Mouse (Mus musculus) common myeloid progenitor, adult 5-6 weeks (primary cell): ENCODE results near the gene Xylt1. TPM values are rescaled to one million over a fixed set of nuclear protein-coding genes. Genes with fewer than 3 reads are reported as not detected.

Source experiments
- ATAC-seq: replicated peaks from 2 replicates; pipeline ENCODE4 v1.8.0; 2016; ENCODE audit warnings: low read depth, mild to moderate bottlenecking, moderate TSS enrichment, inconsistent platforms; ENCODE audit not compliant: poor library complexity, severe bottlenecking
- total RNA-seq: library from RNA; stranded (forward); fragments of 200-1000, 187-1606 nt; gene quantifications from 2 replicates; pipeline ENCODE4 v1.2.3, GENCODE M21; 2017

Gene Xylt1
- total RNA-seq, 1 experiment from 2014 or later: 12.9 TPM

- ATAC-seq: peak; percentile 43
Measured at GRCm38 (mm10) chr7:117587234-117587929, 206.6 kb downstream of the Xylt1 start.

- ATAC-seq: no peak
Measured at GRCm38 (mm10) chr7:117588426-117588825, 207.6 kb downstream of the Xylt1 start.

- no peak for ATAC-seq
Measured at GRCm38 (mm10) chr7:117589359-117589758, 208.6 kb downstream of the Xylt1 start.

DNA sequence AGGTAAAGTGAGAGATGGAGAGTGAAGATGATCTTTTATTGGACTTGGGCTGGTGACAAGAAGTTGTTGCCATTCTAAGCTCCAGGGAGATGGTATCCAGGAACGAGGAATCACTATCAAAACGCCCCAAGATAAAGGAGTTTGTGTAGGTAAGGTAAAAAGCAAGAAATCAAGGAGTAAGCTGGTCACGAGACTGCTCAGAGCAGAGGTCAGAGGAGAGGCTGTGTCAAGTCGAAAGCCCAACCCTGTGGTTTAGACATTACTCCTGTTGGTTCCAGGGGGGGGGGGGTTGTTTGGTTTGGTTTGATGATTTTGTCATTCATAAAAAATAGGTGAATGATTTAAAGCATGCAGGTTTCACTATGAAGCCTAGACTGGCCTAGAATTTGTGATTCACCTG is 209.0 kb downstream of the Xylt1 start:
- ATAC-seq: no peak

DNA sequence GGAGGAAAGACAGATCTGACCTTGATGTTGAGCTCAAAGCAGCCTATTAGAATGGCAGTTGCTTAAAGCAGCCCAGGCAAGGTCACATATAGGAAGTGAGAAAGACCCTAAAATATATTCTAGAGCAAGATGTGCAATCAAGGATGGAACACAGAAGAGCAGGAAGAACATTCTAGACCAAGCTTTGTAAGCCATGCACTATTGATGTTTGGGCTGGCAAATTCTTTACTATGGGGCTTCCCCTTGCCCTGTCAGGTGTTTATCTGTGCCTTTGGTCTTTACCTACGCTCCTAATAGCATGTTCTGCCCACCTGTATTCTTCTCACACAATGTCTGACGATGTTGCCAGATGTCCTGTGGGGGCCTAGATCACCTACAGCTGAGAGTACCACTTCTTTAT is 213.4 kb downstream of the Xylt1 start:
- ATAC-seq: no peak

- ATAC-seq: no peak
Measured at GRCm38 (mm10) chr7:117595029-117595695, 214.4 kb downstream of the Xylt1 start.

DNA sequence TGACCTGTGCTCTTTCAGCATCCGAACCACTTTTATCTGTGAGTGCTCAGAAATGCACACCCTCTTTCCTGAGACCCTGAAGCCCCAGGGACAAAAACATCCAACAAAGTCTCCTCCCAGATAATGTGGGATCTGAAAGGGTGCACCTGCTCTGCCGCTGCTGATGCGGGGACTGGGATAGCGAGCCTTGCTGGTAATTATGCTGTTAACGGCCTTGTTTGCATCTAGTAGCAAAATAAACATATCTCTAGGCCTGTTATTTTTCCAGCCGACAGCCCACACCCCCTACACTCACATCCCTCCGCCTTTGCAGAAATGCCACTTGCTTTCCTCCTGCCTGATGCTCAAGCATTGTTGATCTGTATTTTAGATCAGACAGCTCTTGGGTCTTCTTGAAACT is 219.7 kb downstream of the Xylt1 start:
- no peak for ATAC-seq

DNA sequence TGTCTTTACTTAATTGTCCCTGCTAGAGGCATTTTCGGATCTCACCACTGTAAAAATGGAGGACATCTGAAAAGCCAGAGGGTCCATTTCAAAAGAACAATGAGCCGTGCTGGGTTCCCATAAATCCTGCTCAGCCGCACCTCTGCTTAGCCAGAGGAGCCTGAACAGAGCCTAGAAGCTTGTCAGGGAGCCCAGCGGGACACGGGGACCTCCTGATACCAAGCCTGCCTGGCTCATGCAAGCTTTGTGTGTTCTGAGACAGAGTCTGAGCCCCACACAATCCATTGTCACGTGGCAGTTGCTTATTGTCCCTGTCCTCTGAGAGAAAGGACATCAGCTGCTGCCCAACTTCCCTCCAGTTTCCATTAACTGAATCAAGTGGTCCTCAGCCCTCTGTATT is 229.7 kb downstream of the Xylt1 start:
- ATAC-seq: no peak

DNA sequence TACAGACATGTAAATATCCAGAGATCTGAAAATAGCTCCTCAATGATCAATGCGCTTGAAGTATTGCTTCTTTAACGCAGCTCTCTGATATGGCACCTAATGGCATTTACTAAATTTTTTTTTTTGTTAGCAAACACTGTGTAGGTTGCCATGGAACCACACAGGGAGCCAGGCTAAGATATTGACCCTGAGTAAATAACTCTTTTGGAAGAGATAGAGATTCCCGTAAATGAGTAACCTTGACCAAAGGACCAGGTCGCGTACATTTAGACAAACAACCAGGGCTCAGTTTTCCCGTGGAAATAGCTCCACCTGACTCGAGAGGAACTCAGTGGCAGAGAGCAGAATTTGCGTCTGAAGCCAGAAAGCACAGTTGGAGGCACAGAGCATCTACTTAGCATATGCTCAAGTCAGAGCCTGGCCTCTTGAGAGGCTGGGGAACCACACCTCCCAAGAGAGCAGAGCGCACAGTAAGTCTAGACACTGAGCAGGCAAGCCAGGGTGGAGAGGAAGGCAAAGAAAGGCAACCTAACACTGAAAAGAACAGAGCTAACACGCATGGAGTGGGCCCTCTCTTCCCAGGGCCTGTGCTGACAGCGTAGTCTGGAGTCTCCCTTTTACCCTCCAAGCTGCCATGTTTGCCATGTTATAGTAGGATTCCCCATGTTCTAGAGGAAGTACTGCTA is 232.2 kb downstream of the Xylt1 start:
- ATAC-seq: no peak

DNA sequence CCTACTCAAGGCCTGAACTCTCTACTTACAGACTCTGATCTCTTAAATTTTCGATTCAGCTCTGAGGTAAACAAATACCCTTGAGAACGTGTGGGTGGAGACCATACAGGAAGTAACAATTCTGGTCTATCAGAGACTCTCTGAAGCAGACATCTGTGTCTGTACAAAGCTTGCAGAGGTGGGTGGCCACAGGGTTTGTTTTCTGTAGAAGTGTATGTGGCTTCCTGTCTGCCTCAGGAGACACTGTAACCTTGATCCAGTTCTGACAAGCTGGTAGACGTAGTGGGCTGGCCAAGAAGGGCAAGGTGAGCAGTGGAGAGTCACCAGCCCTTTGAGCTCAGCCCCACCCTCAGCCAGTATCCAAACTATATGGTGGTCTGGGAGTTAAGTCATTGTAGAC is 233.0 kb downstream of the Xylt1 start:
- peak; percentile 50; the same call in 1 of the 2 replicates for ATAC-seq

- no peak for ATAC-seq
Measured at GRCm38 (mm10) chr7:117614346-117614745, 233.6 kb downstream of the Xylt1 start.

DNA sequence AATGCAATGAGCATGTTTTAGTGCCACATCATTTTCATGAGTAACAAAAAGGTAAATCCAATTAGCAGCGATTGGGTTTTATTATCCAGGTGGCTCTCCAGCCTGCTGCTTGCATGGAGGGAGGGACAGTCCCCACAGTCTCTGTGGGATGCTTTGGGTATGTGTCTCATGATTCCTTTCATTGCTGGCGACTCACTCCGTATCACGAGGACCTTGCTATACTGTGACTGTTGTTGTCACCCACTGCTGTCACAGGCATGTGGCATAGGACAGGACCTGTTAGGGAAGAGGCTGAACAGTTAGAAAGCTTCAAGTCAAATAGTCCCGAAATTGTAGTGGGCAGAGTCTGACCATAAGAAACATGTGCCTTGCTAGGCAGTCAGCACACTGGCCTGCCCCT is 234.1 kb downstream of the Xylt1 start:
- no peak for ATAC-seq

GRCm38 (mm10) chr7:117616277-117616676 is 235.5 kb downstream of the Xylt1 start:
- ATAC-seq: no peak

- no peak for ATAC-seq
Measured at GRCm38 (mm10) chr7:117618715-117619150, 238.0 kb downstream of the Xylt1 start.

DNA sequence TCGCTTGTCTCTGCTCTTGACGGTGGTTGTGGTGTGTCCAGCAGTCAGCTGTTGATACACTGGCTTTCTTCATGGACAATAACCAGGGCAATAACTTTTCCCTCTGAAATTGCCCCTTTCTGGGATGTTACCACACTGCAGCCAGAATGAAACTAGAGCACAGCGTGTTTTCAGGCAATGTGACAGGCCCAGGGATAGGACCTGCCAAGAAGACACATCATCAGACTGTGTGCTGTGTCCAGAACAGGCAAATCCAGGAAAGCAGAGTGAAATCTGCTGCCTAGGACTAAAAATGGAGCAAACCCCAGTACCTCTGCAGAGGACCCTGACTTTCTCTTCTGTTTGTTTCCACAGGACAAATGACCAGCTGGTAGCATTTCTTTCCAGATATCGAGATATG is 240.8 kb downstream of the Xylt1 start:
- ATAC-seq: no peak

GRCm38 (mm10) chr7:117622769-117623168 is 242.0 kb downstream of the Xylt1 start:
- ATAC-seq: peak; percentile 42; the same call in 1 of the 2 replicates

- no peak for ATAC-seq
Measured at GRCm38 (mm10) chr7:117628791-117629190, 248.0 kb downstream of the Xylt1 start.

DNA sequence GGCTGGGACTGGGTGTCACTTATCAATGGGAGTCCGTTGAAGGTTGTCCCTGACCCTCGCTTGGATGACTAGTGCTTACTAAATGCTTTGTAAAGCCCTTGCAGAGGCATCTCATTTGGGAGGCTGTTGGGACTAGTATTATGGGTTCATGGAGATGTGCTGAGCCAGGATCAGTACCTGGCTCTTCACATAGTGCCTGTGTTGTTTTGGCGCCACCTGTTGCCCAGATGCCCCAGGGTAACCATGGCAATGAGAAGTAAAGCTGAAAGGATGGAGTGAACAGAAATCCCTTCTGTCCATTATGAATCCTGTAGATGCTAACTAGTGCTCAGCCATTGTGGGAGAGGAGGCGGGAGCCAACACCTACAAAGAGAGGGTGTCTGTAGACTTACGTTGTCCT is 249.9 kb downstream of the Xylt1 start:
- no peak for ATAC-seq

DNA sequence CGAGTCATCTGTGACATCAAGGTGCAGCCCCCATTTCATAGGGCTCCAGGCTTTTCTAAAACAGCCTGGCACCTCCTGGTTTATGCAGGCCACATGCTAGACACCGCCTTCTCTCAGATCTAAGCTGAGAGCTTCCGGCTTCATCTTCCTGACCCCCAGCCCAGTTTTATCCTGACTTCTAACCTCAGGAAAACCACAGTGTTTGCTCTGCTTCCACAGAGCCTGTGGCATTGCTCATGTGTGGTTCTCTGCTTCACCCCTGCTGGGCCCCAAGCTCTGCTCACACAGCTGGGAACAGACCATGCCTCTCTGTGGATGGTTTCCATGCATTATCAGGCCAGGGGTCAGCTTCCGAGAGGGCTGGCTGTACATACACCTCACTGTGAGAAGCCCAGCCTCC is 254.8 kb downstream of the Xylt1 start:
- ATAC-seq: peak; percentile 94

DNA sequence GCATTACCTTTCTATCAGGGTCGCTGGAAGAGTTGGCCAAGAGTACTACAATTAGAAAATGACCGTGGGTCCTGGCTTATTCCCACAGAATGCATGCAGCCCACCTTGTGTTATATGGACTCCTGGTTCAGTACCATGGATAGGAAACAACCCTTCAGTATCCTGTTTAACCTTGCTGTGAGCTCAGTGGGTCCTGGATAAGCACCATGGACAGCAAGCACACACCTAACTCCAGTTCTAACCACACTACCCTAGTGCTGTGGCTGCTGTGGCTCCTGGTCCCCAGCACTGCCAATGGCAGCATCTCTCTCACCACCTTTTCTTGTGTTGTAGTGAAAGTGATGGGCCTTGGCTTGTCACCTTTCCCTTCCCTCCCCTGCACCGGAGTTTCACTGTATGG is 255.9 kb downstream of the Xylt1 start:
- no peak; the same call in 1 of the 2 replicates for ATAC-seq

- no peak for ATAC-seq
Measured at GRCm38 (mm10) chr7:117637997-117638396, 257.2 kb downstream of the Xylt1 start.
